In the genomic region with DNA sequence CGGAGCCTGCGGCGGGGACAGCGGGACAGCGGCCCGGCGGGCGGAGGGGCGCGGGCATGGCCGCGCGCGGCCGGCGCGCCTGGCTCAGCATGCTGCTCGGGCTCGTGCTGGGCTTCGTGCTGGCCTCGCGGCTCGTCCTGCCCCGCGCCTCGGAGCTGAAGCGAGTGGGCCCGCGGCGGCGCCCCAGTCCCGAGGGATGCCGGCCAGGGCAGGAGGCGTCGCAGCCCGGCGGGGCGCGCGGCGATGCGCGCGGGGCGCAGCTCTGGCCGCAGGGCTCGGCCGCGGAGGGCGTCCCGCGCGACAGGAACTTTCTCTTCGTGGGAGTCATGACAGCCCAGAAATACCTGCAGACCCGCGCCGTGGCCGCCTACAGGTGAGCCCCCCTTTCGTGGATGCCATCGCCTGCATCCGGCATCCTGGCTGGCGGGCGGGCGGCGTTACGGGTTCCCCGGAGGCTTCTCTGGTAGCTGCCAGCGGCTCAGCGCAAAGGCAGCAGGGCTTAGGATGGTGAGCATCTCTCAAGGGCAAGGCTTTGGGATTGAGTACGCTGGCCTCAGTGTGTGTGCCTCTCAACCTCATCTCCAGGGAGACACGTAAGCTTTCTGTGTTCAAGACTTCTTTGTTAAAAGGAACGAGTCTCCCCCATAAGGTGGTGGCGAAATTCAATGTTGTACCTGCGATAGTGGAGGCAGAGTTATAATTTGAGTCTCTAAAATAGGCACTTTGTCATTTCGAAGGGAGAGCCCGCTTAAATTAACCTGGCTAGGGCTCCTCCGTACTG, we compare ENCODE assay signal across 8 mouse cellular contexts. TPM values are rescaled to one million over a fixed set of nuclear protein-coding genes. Genes with fewer than 3 reads are reported as not detected.
DNase-seq lines count a peak whose midpoint lies in the region; ATAC-seq and TF ChIP-seq lines count a peak whose summit lies in the region.

No protein-coding gene starts in this region.

- peaks cover 6% of the 10 kb centered on the region for H3K4me1 ChIP-seq in bone marrow, adult 2 months (ENCODE audit: control insufficient read depth, insufficient read depth, low read length)
- peaks cover 25% of the 10 kb centered on the region for H3K4me1 ChIP-seq in hindbrain, embryonic 16.5 days (ENCODE audit: control insufficient read depth, insufficient read depth, low read depth, low read length)
- H3K4me1 ChIP-seq in lung, embryonic 15.5 days, result peaks cover 66% of the 10 kb centered on the region

- H3K27ac ChIP-seq in bone marrow, adult 2 months (ENCODE audit: control insufficient read depth, insufficient read depth, low read depth, low read length, poor library complexity), result peak overlapping the region; percentile 91
- peak overlapping the region; percentile 95 for H3K27ac ChIP-seq in hindbrain, embryonic 16.5 days (ENCODE audit: low read depth, low read length)
- peak overlapping the region; percentile 91 for H3K27ac ChIP-seq in lung, embryonic 15.5 days

- H3K9me3 ChIP-seq in hindbrain, embryonic 16.5 days (ENCODE audit: control insufficient read depth, low read length), result no peaks in the 10 kb centered on the region
- H3K9me3 ChIP-seq in lung, embryonic 15.5 days, result no peaks in the 10 kb centered on the region

- WGBS in bone marrow, adult 2 months, result 5% methylated on average over 75 of the region's 77 CpGs
- WGBS in hindbrain, embryonic 16.5 days, result under 1% methylated on average over 47 of the region's 77 CpGs
- WGBS in lung, embryonic 15.5 days, result under 1% methylated on average over 49 of the region's 77 CpGs

- peak overlapping the region; percentile 99 for H3K4me2 ChIP-seq in hindbrain, embryonic 16.5 days (ENCODE audit: low read length)
- H3K4me2 ChIP-seq in lung, embryonic 15.5 days, result peak overlapping the region; percentile 71

- peak; percentile 3; the same call in 1 of the 2 replicates for TF ChIP-seq POLR2A in bone marrow, adult 2 months (IDR thresholded peaks at IDR 0.05; ENCODE audit: borderline replicate concordance, control insufficient read depth, low read depth, low read length)

- intact Hi-C loops in left cerebral cortex, postnatal 36 days (cut with DNase I), result loop anchor here (2.0 to 10.0 kb wide), 4 partner anchors 67 to 725 kb away; a partner anchor contains a TSS

- peak; percentile 50 for ATAC-seq in erythroid progenitor cell, adult 5-6 weeks (replicated peaks; ENCODE audit: low FRiP score, poor library complexity, severe bottlenecking)
- peak; percentile 50 for ATAC-seq in hindbrain, embryonic 16.5 days
- 0 out of 2 replicates have a peak, but pooled peaks have one; percentile 31 for ATAC-seq in lung, embryonic 15.5 days (ENCODE audit: borderline replicate concordance, extremely low read depth, low FRiP score, low TSS enrichment)

- H3K9ac ChIP-seq in hindbrain, embryonic 16.5 days (ENCODE audit: low read depth, low read length), result peak overlapping the region; percentile 97
- peak overlapping the region; percentile 71 for H3K9ac ChIP-seq in lung, embryonic 15.5 days

- TF ChIP-seq CTCF in bone marrow, adult 2 months (IDR thresholded peaks at IDR 0.05; ENCODE audit: control insufficient read depth, insufficient read depth, low read length), result no peak

- no peaks in the 10 kb centered on the region for H3K36me3 ChIP-seq in hindbrain, embryonic 16.5 days (ENCODE audit: control insufficient read depth, insufficient read depth, low read length)
- H3K36me3 ChIP-seq in lung, embryonic 15.5 days, result no peaks in the 10 kb centered on the region

- DNase-seq in left cerebral cortex, postnatal 36 days (ENCODE audit: low spot score in 2 of 2), result peak; percentile 32 to 57
- DNase-seq in left cerebral cortex, adult 18-20 months (ENCODE audit: low spot score in 2 of 2), result no peak
- DNase-seq in retina, adult 2 months (ENCODE audit: low read depth, low spot score), result peak; percentile 52
- peak; percentile 80 for DNase-seq in thymus, postnatal 4 days

- peak overlapping the region; percentile 84 for H3K4me3 ChIP-seq in bone marrow, adult 2 months (replicated peaks; ENCODE audit: control insufficient read depth, low read depth, low read length)
- H3K4me3 ChIP-seq in hindbrain, embryonic 16.5 days (ENCODE audit: low read length), result peak overlapping the region; percentile 95
- H3K4me3 ChIP-seq in lung, embryonic 15.5 days, result peak overlapping the region; percentile 91

- 0 out of 2 replicates have a peak, but pooled peaks cover 2% of the 10 kb centered on the region for H3K27me3 ChIP-seq in hindbrain, embryonic 16.5 days (replicated peaks; ENCODE audit: control insufficient read depth, insufficient read depth, low read length)
- no peaks in the 10 kb centered on the region for H3K27me3 ChIP-seq in lung, embryonic 15.5 days

RNA-seq across cellular contexts. Expression of a gene that starts 0.7 kb away (rescaled TPM):
- total RNA-seq in left cerebral cortex, postnatal 36 days (2021), result 10 to 100 TPM; 15.4 to 16.2 TPM
- total RNA-seq in left cerebral cortex, adult 18-20 months (2021), result 10 to 100 TPM; 15.6 to 17.4 TPM
- polyA plus RNA-seq in bone marrow, adult 2 months (2011; ENCODE audit: insufficient read depth, insufficient read length, low replicate concordance, missing spikeins), result 5.7 and 11.2 TPM in 2 replicates
- 7.6 and 10.1 TPM in 2 replicates for total RNA-seq in erythroid progenitor cell, adult 5-6 weeks (2015; ENCODE audit: low replicate concordance)
- 9.9 and 15.3 TPM in 2 replicates for total RNA-seq in erythroid progenitor cell, adult 5-6 weeks (2017; ENCODE audit: low replicate concordance)
- 8.7 and 10.0 TPM in 2 replicates for polyA plus RNA-seq in hindbrain, embryonic 16.5 days (2015; fragmentation: Nextera tagmentation; extraction: Ambion mirVana)
- polyA plus RNA-seq in lung, embryonic 15.5 days (2015; fragmentation: Nextera tagmentation; extraction: Ambion mirVana), result 18.2 and 18.5 TPM in 2 replicates

RNA-seq across cellular contexts. Expression of a gene that starts 30.6 kb away (rescaled TPM):
- total RNA-seq in left cerebral cortex, postnatal 36 days (2021), result 10 to 100 TPM; 47.7 to 54.5 TPM
- total RNA-seq in left cerebral cortex, adult 18-20 months (2021), result 10 to 100 TPM; 46.2 to 46.6 TPM
- polyA plus RNA-seq in bone marrow, adult 2 months (2011; ENCODE audit: insufficient read depth, insufficient read length, low replicate concordance, missing spikeins), result 19.1 and 33.2 TPM in 2 replicates
- total RNA-seq in erythroid progenitor cell, adult 5-6 weeks (2015; ENCODE audit: low replicate concordance), result 22.6 and 27.0 TPM in 2 replicates
- 17.5 and 18.9 TPM in 2 replicates for total RNA-seq in erythroid progenitor cell, adult 5-6 weeks (2017; ENCODE audit: low replicate concordance)
- polyA plus RNA-seq in hindbrain, embryonic 16.5 days (2015; fragmentation: Nextera tagmentation; extraction: Ambion mirVana), result 94.9 and 99.1 TPM in 2 replicates
- 101 and 105 TPM in 2 replicates for polyA plus RNA-seq in lung, embryonic 15.5 days (2015; fragmentation: Nextera tagmentation; extraction: Ambion mirVana)

RNA-seq across cellular contexts. Expression of a gene that starts 51.2 kb away (rescaled TPM):
- total RNA-seq in left cerebral cortex, postnatal 36 days (2021), result 10 to 100 TPM; 32.1 to 36.7 TPM
- 10 to 100 TPM; 31.6 to 37.6 TPM for total RNA-seq in left cerebral cortex, adult 18-20 months (2021)
- 51.0 and 66.0 TPM in 2 replicates for polyA plus RNA-seq in bone marrow, adult 2 months (2011; ENCODE audit: insufficient read depth, insufficient read length, low replicate concordance, missing spikeins)
- total RNA-seq in erythroid progenitor cell, adult 5-6 weeks (2015; ENCODE audit: low replicate concordance), result 21.3 and 45.3 TPM in 2 replicates
- total RNA-seq in erythroid progenitor cell, adult 5-6 weeks (2017; ENCODE audit: low replicate concordance), result 16.9 and 45.1 TPM in 2 replicates
- 117 and 122 TPM in 2 replicates for polyA plus RNA-seq in hindbrain, embryonic 16.5 days (2015; fragmentation: Nextera tagmentation; extraction: Ambion mirVana)
- polyA plus RNA-seq in lung, embryonic 15.5 days (2015; fragmentation: Nextera tagmentation; extraction: Ambion mirVana), result 177 and 181 TPM in 2 replicates

Comparison
In these comparisons a context has a peak if more than half of its experiments do, and no peak if none do; other contexts are left out.
1. DNase-seq: peak in left cerebral cortex, postnatal 36 days (2 of 2), retina, adult 2 months (single experiment) and thymus, postnatal 4 days (single experiment); none in left cerebral cortex, adult 18-20 months (0 of 2).
2. Peak in every context shown above with its lines, with median percentiles within 50 percentile points of each other: H3K27ac ChIP-seq, H3K4me3 ChIP-seq and ATAC-seq.